Mouse (Mus musculus) lung, postnatal 14 days (tissue): ENCODE results near the gene AC134908.4.

Experiments
- DNase-seq: peaks from one replicate; pipeline ENCODE4 v3.0.0; 2021

The AC134908.4 gene

GRCm38 (mm10) chr17:25795609-25796092 is at the start of gene AC134908.4:
AC134908.4 (minus strand) TSS chr17:25795659.
- DNase-seq, result no peak

- DNase-seq, result peak; percentile 96
Measured at GRCm38 (mm10) chr17:25844396-25844901, 49.0 kb upstream of the AC134908.4 start, which contains the start of gene Rhot2. Rhot2 (minus strand) TSS chr17:25844851.

GRCm38 (mm10) chr17:25843636-25844395 is 48.4 kb upstream of the AC134908.4 start:
- DNase-seq, result no peak

- DNase-seq, result no peak
Measured at GRCm38 (mm10) chr17:25843122-25843521, 47.7 kb upstream of the AC134908.4 start.

GRCm38 (mm10) chr17:25842509-25842908 is 47.0 kb upstream of the AC134908.4 start:
- no peak for DNase-seq

GRCm38 (mm10) chr17:25841117-25841880 is 45.8 kb upstream of the AC134908.4 start, which contains the start of gene Gm20683:
Gm20683 (minus strand) TSS chr17:25841763.
- DNase-seq, result no peak

GRCm38 (mm10) chr17:25840519-25840918 is 45.1 kb upstream of the AC134908.4 start:
- no peak for DNase-seq

GRCm38 (mm10) chr17:25839455-25840235 is 44.2 kb upstream of the AC134908.4 start:
- no peak for DNase-seq

- DNase-seq, result no peak
Measured at GRCm38 (mm10) chr17:25838904-25839303, 43.4 kb upstream of the AC134908.4 start.

- no peak for DNase-seq
Measured at GRCm38 (mm10) chr17:25837533-25837932, 42.1 kb upstream of the AC134908.4 start.

GRCm38 (mm10) chr17:25837076-25837410 is 41.6 kb upstream of the AC134908.4 start, which contains the start of gene Rhbdl1:
Rhbdl1 (minus strand) TSS chr17:25837295.
- DNase-seq, result peak; percentile 57

- DNase-seq, result no peak
Measured at GRCm38 (mm10) chr17:25836397-25837075, 41.1 kb upstream of the AC134908.4 start.

GRCm38 (mm10) chr17:25835816-25836215 is 40.4 kb upstream of the AC134908.4 start:
- no peak for DNase-seq

- DNase-seq, result no peak
Measured at GRCm38 (mm10) chr17:25835301-25835700, 39.8 kb upstream of the AC134908.4 start.

- DNase-seq, result no peak
Measured at GRCm38 (mm10) chr17:25834595-25835222, 39.2 kb upstream of the AC134908.4 start.

- DNase-seq, result no peak
Measured at GRCm38 (mm10) chr17:25833961-25834594, 38.6 kb upstream of the AC134908.4 start.

- DNase-seq, result peak; percentile 89
Measured at GRCm38 (mm10) chr17:25833291-25833663, 37.8 kb upstream of the AC134908.4 start, which contains the start of gene Stub1. Stub1 (minus strand) TSS chr17:25833404.

GRCm38 (mm10) chr17:25832436-25833290 is 37.2 kb upstream of the AC134908.4 start:
- peak; percentile 100 for DNase-seq

- no peak for DNase-seq
Measured at GRCm38 (mm10) chr17:25831451-25832281, 36.2 kb upstream of the AC134908.4 start.
